Mouse (Mus musculus): ENCODE results near the gene Ube2b. TPM values are rescaled to one million over a fixed set of nuclear protein-coding genes. Genes with fewer than 3 reads are reported as not detected.
A peak's percentile ranks its signal among the peaks of the same experiment; 100 is the strongest.

Gene Ube2b
- 100 to 1,000 TPM in 21 of 26 experiments, 10 to 100 TPM in 5; 49.2 to 261 (median 134) TPM for total RNA-seq (2018; cell fraction: chromatin; rRNA removed)
- total RNA-seq (2018; cell fraction: cytosol; rRNA removed), result 100 to 1,000 TPM in 14 of 26 experiments, 10 to 100 TPM in 12; 63.6 to 144 (median 100) TPM
- 100 to 1,000 TPM in 7 of 26 experiments, 10 to 100 TPM in 19; 28.0 to 147 (median 88.3) TPM for total RNA-seq (2018; cell fraction: nucleus; rRNA removed)
- polyA plus RNA-seq (2018), result 117 to 151 TPM (median 137 TPM) in 3 replicates

DNA sequence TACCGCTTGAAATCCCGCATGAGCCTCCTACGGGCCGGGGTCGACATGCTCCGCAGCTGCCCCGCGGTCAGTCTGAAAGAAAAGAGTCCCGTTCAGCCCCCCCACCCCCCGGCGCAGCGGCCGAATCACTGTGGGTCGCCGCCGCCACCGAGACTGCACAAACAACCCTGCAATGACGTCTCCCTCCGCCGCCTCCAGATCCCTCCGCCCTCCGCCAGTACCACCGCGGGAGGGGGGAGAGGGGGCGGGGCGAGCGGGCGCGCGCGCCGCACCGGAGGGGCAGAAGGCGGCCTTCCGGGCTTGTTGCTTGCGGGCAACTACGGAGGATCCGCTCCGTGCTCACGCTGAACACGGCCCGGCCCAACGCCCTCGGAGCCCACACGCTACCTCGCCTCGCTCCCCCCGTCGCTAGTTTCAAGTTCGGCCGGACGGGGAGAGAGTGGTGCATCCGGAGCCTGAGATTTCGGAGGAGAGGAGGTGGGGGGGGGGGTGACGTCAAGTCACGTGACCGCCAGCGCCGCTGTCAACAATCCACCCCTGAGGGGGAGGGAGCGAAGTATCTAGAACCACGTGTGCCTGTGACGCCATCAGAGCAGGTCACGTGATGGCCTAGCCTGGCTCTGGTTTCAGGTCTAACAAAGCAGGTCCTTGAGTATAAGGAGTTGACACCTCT, at the start of gene Ube2b:
Gene Ube2b, minus strand, starts transcription at position 473 of the 673 bp plus-strand sequence.
- WGBS (ENCODE audit: missing documents), result under 1% methylated on average over 50 of the region's 63 CpGs

GRCm38 (mm10) chr11:52046446-52047165, 46.0 kb upstream of the Ube2b start:
- Histone ChIP-seq H3K27ac (peak overlapping the region; percentile 43), H3K4me3 (ENCODE audit: inconsistent target) (no peak overlapping the region), H3K79me2 (ENCODE audit: inconsistent target) (no peaks in the 10 kb centered on the region), H3K36me3 (ENCODE audit: inconsistent target) (no peaks in the 10 kb centered on the region)
- 11% methylated on average over 4 of the region's 4 CpGs for WGBS (ENCODE audit: missing documents)

More for the DNA sequence above, at the start of gene Ube2b:
- H3K79me2 ChIP-seq (ENCODE audit: inconsistent target), result peaks cover 48% of the 10 kb centered on the region
- peak within 1 kb of the TSS; percentile 97 for H3K4me3 ChIP-seq (ENCODE audit: inconsistent target)
- peak within 1 kb of the TSS; percentile 89 for H3K27ac ChIP-seq
- H3K36me3 ChIP-seq (ENCODE audit: inconsistent target), result peaks cover 26% of the 10 kb centered on the region

DNA sequence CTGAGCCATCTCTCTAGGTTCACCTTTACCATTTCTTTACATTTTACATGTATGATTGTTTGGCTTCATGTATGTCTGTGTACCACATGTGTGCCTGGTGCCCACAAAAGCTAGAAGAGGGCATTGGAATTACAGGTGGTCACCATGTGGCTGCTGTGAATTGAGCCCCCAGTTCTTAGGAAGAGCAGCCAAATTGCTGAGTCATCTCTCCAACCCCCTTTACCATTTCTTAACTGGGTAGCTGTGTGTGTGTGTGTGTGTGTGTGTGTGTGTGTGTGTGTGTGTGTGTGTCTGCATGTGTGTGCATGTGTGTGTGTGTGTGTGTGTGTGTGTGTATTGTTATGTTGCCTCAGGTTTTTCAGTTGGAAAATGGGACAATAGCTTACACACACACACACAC, 43.6 kb upstream of the Ube2b start:
- Histone ChIP-seq H3K27ac (no peak overlapping the region), H3K79me2 (ENCODE audit: inconsistent target) (no peaks in the 10 kb centered on the region), H3K4me3 (ENCODE audit: inconsistent target) (no peak overlapping the region), H3K36me3 (ENCODE audit: inconsistent target) (no peaks in the 10 kb centered on the region)

GRCm38 (mm10) chr11:52043224-52043623, 42.7 kb upstream of the Ube2b start:
- H3K36me3 ChIP-seq (ENCODE audit: inconsistent target), result no peaks in the 10 kb centered on the region
- WGBS (ENCODE audit: missing documents), result 36% methylated on average over 3 of the region's 3 CpGs
- H3K79me2 ChIP-seq (ENCODE audit: inconsistent target), result no peaks in the 10 kb centered on the region
- no peak overlapping the region for H3K4me3 ChIP-seq (ENCODE audit: inconsistent target)
- no peak overlapping the region for H3K27ac ChIP-seq

GRCm38 (mm10) chr11:52037659-52038058, 37.1 kb upstream of the Ube2b start:
- WGBS (ENCODE audit: missing documents), result 84% methylated on average over 3 of the region's 3 CpGs
- no peak overlapping the region for H3K27ac ChIP-seq
- H3K4me3 ChIP-seq (ENCODE audit: inconsistent target), result no peak overlapping the region
- H3K79me2 ChIP-seq (ENCODE audit: inconsistent target), result no peaks in the 10 kb centered on the region
- H3K36me3 ChIP-seq (ENCODE audit: inconsistent target), result no peaks in the 10 kb centered on the region

DNA sequence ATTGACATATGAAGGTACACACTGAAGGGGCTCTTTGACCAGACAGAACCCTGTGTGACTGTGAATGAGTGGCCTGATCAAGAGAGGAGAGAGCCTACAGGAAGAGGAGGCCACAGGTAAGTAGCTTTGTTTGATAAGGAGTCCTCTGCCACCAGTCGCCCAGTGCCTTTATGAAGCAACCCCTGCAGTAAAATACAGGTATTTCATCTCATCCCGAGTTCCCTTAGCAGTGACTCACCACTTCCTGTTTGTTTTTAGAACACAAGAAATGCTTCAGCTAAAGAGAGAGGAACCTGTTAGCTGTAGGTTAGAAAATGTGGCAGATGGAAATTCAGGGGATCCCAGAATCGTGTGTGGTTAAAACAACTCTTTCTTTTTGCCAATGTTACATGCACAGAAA, 35.3 kb upstream of the Ube2b start:
- H3K27ac ChIP-seq, result no peak overlapping the region

GRCm38 (mm10) chr11:52033953-52034352, 33.4 kb upstream of the Ube2b start:
- Histone ChIP-seq H3K79me2 (ENCODE audit: inconsistent target) (no peaks in the 10 kb centered on the region), H3K27ac (no peak overlapping the region), H3K4me3 (ENCODE audit: inconsistent target) (no peak overlapping the region), H3K36me3 (ENCODE audit: inconsistent target) (no peaks in the 10 kb centered on the region)
- 79% methylated on average over 1 of the region's 1 CpGs for WGBS (ENCODE audit: missing documents)

More for the DNA sequence above, 35.3 kb upstream of the Ube2b start:
- Histone ChIP-seq H3K79me2 (ENCODE audit: inconsistent target) (no peaks in the 10 kb centered on the region), H3K36me3 (ENCODE audit: inconsistent target) (no peaks in the 10 kb centered on the region), H3K4me3 (ENCODE audit: inconsistent target) (no peak overlapping the region)
- WGBS (ENCODE audit: missing documents), result 24% methylated on average over 3 of the region's 3 CpGs

DNA sequence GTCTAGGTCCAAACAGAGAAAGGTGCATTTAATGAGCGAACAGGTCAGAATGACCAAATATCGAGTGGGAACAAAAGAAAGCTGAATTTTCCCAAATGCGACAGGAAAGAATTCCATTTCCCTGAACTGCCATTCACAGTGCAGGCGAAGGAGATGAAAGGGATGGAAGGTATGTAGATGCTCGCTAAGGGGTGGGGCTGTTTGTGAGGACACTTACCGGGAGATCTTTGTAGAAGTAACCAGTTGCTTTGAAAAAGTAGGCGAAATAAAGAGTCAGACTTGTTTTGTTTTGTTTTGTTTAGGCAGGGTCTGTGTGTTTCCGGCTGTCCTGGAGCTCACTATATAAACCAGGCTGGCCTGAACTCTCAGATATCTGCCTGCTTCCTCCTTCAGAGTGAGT, 31.8 kb upstream of the Ube2b start:
- H3K27ac ChIP-seq, result no peak overlapping the region
- H3K36me3 ChIP-seq (ENCODE audit: inconsistent target), result no peaks in the 10 kb centered on the region
- no peak overlapping the region for H3K4me3 ChIP-seq (ENCODE audit: inconsistent target)
- H3K79me2 ChIP-seq (ENCODE audit: inconsistent target), result no peaks in the 10 kb centered on the region
- WGBS (ENCODE audit: missing documents), result 92% methylated on average over 8 of the region's 8 CpGs

- no peak overlapping the region for H3K27ac ChIP-seq
- H3K4me3 ChIP-seq (ENCODE audit: inconsistent target), result no peak overlapping the region
- 95% methylated on average over 9 of the region's 9 CpGs for WGBS (ENCODE audit: missing documents)
- no peaks in the 10 kb centered on the region for H3K36me3 ChIP-seq (ENCODE audit: inconsistent target)
- H3K79me2 ChIP-seq (ENCODE audit: inconsistent target), result no peaks in the 10 kb centered on the region
Observed at GRCm38 (mm10) chr11:52018217-52018616, 17.7 kb upstream of the Ube2b start.

DNA sequence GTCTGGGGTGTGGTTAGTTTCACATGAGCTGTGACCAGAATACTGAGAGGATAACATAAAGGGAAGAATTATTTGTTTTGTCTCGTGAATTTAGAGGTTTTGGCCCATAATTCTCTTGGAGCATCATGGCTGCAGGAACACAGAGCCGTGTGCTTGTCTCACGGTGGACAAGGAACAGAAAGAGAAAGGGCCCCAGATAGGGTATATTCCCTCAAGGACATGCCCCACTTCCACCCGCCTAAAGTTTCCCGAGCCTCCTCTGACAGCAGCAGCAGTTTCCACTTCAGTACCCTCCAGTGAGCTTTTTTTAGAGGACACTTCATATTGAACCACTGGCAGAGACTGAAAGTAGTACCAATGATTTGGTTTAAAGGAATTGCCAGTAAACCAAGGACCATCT, 11.0 kb upstream of the Ube2b start:
- Histone ChIP-seq H3K79me2 (ENCODE audit: inconsistent target) (no peaks in the 10 kb centered on the region), H3K27ac (no peak overlapping the region), H3K4me3 (ENCODE audit: inconsistent target) (no peak overlapping the region), H3K36me3 (ENCODE audit: inconsistent target) (no peaks in the 10 kb centered on the region)
- WGBS (ENCODE audit: missing documents), result 94% methylated on average over 5 of the region's 5 CpGs

DNA sequence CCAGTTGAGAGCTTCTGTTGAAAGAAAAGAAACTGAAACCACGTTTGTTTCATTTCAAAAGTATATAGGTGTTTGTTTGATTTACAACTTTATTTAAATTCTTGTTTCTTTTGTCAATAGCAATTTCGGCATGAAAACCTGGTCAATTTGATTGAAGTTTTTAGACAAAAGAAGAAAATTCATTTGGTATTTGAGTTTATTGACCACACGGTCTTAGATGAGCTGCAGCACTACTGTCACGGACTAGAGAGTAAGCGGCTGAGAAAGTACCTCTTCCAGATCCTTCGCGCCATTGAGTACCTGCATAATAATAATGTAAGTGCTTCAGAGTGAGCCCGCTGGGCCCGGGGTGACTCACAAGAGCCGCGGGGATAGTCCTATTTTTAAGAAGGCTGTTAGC, 10.4 kb upstream of the Ube2b start:
- no peak overlapping the region for H3K27ac ChIP-seq
- H3K79me2 ChIP-seq (ENCODE audit: inconsistent target), result no peaks in the 10 kb centered on the region
- no peak overlapping the region for H3K4me3 ChIP-seq (ENCODE audit: inconsistent target)
- WGBS (ENCODE audit: missing documents), result 90% methylated on average over 11 of the region's 11 CpGs
- H3K36me3 ChIP-seq (ENCODE audit: inconsistent target), result no peaks in the 10 kb centered on the region

- Histone ChIP-seq H3K4me3 (ENCODE audit: inconsistent target) (no peak overlapping the region), H3K27ac (no peak overlapping the region), H3K36me3 (ENCODE audit: inconsistent target) (no peaks in the 10 kb centered on the region), H3K79me2 (ENCODE audit: inconsistent target) (no peaks in the 10 kb centered on the region; the same call in 1 of the 2 replicates)
- WGBS (ENCODE audit: missing documents), result 34% methylated on average over 2 of the region's 2 CpGs
Observed at GRCm38 (mm10) chr11:52005586-52005985, 5.0 kb upstream of the Ube2b start.

- Histone ChIP-seq H3K4me3 (ENCODE audit: inconsistent target) (peak within 1 kb of the TSS; percentile 81), H3K79me2 (ENCODE audit: inconsistent target) (peaks cover 13% of the 10 kb centered on the region), H3K27ac (peak within 1 kb of the TSS; percentile 85), H3K36me3 (ENCODE audit: inconsistent target) (no peaks in the 10 kb centered on the region)
- WGBS (ENCODE audit: missing documents), result under 1% methylated on average over 35 of the region's 51 CpGs
Observed at GRCm38 (mm10) chr11:52003772-52004528, 3.4 kb upstream of the Ube2b start, which contains the start of gene Cdkl3. Cdkl3 (plus strand) TSS chr11:52004221.

GRCm38 (mm10) chr11:52003505-52003771, 2.9 kb upstream of the Ube2b start:
- 34% methylated on average over 4 of the region's 4 CpGs for WGBS (ENCODE audit: missing documents)
- H3K27ac ChIP-seq, result peak overlapping the region; percentile 85
- peak overlapping the region; percentile 81 for H3K4me3 ChIP-seq (ENCODE audit: inconsistent target)
- H3K79me2 ChIP-seq (ENCODE audit: inconsistent target), result peaks cover 18% of the 10 kb centered on the region
- no peaks in the 10 kb centered on the region for H3K36me3 ChIP-seq (ENCODE audit: inconsistent target)

All from macrophage (primary cell).